In genomic region chr1:36579974-36580383, GRCm38 (mm10) we compare ENCODE assay signal across 8 mouse cellular contexts. TPM values are rescaled to one million over a fixed set of nuclear protein-coding genes. Genes with fewer than 3 reads are reported as not detected.
A peak's percentile ranks its signal among the peaks of the same experiment; 100 is the strongest.
DNase-seq lines count a peak whose midpoint lies in the region; ATAC-seq lines count a peak whose summit lies in the region.

No protein-coding gene starts in this region.

- H3K36me3 ChIP-seq in liver, embryonic 13.5 days: no peaks in the 10 kb centered on the region

- ATAC-seq in liver, embryonic 13.5 days (ENCODE audit: low read depth): peak; percentile 17

- H3K9me3 ChIP-seq in liver, embryonic 13.5 days (replicated peaks): no peaks in the 10 kb centered on the region

- peaks cover 41% of the 10 kb centered on the region for H3K4me1 ChIP-seq in liver, embryonic 13.5 days (replicated peaks)

- DNase-seq in cerebellum, adult 18-20 months: peak; percentile 22 to 36
- DNase-seq in cerebellum, adult 8-10 months: no peak
- DNase-seq in retina, postnatal 1 day: peak; percentile 45
- no peak for DNase-seq in retina, embryonic 14.5 days (ENCODE audit: low spot score)
- no peak for DNase-seq in liver, embryonic 13.5 days
- peak; percentile 80 for DNase-seq in thymus, postnatal 25 days
- no peak for DNase-seq in adrenal gland, adult 18-20 months (ENCODE audit: low spot score in 2 of 2)
- DNase-seq in MN1 (ENCODE audit: low spot score): no peak

- peak overlapping the region; percentile 47 for H3K9ac ChIP-seq in liver, embryonic 13.5 days

- 60% methylated on average over 6 of the region's 6 CpGs for WGBS in liver, embryonic 13.5 days (ENCODE audit: insufficient replicate concordance)

- H3K27me3 ChIP-seq in liver, embryonic 13.5 days: 0 out of 2 replicates have a peak, but pooled peaks cover 5% of the 10 kb centered on the region

- peak overlapping the region; percentile 42 for H3K4me3 ChIP-seq in liver, embryonic 13.5 days (replicated peaks)

- peak overlapping the region; percentile 67 for H3K4me2 ChIP-seq in liver, embryonic 13.5 days

- peak overlapping the region; percentile 41 for H3K27ac ChIP-seq in liver, embryonic 13.5 days

RNA-seq across cellular contexts. Expression of gene Sema4c, which starts 21.8 kb away (rescaled TPM):
- 1.8 and 1.9 TPM in 2 replicates for polyA plus RNA-seq in liver, embryonic 13.5 days (2015; fragmentation: Nextera tagmentation; extraction: Ambion mirVana)
- total RNA-seq in adrenal gland, adult 18-20 months (2021): 10 to 100 TPM; 13.7 to 15.8 TPM

RNA-seq across cellular contexts. Expression of gene Ankrd39, which starts 32.7 kb away (rescaled TPM):
- 7.2 and 7.4 TPM in 2 replicates for polyA plus RNA-seq in liver, embryonic 13.5 days (2015; fragmentation: Nextera tagmentation; extraction: Ambion mirVana)
- 10 to 100 TPM; 11.0 to 11.1 TPM for total RNA-seq in adrenal gland, adult 18-20 months (2021)

RNA-seq across cellular contexts. Expression of gene Gm42417, which starts 40.8 kb away (rescaled TPM):
- polyA plus RNA-seq in liver, embryonic 13.5 days (2015; fragmentation: Nextera tagmentation; extraction: Ambion mirVana): 0.14 TPM in 1 of 2 replicates, not detected in the other
- not detected for total RNA-seq in adrenal gland, adult 18-20 months (2021)

RNA-seq across cellular contexts. Expression of gene Ankrd23, which starts 43.3 kb away (rescaled TPM):
- polyA plus RNA-seq in liver, embryonic 13.5 days (2015; fragmentation: Nextera tagmentation; extraction: Ambion mirVana): 2.4 and 2.5 TPM in 2 replicates
- 10 to 100 TPM; 10.3 to 10.6 TPM for total RNA-seq in adrenal gland, adult 18-20 months (2021)

Comparison
In these comparisons a context has a peak if more than half of its experiments do, and no peak if none do; other contexts are left out.
1. DNase-seq: peak in cerebellum, adult 18-20 months (2 of 2), retina, postnatal 1 day (single experiment) and thymus, postnatal 25 days (single experiment); none in cerebellum, adult 8-10 months (single experiment), retina, embryonic 14.5 days (single experiment), liver, embryonic 13.5 days (single experiment), adrenal gland, adult 18-20 months (0 of 2) and MN1 (single experiment).